Mouse (Mus musculus) gastrocnemius, adult 2 months (tissue): ENCODE measurements around the gene Depdc1b. TPM values are rescaled to one million over a fixed set of nuclear protein-coding genes. Genes with fewer than 3 reads are reported as not detected.

Experiments
- DNase-seq: peaks from one replicate; pipeline ENCODE4 v3.0.0; 2022
- H3K27ac ChIP-seq: fragments of 200-600 bp; 2 replicates; pipeline ENCODE4 v1.8.1; 2022; ENCODE audit warnings: mild to moderate bottlenecking
- H3K4me3 ChIP-seq: fragments of 200-600 bp; 2 replicates; pipeline ENCODE4 v1.8.1; 2022; ENCODE audit warnings: mild to moderate bottlenecking, moderate library complexity
- CTCF ChIP-seq: fragments of 200-600 bp; IDR thresholded peaks from 2 replicates; pipeline ENCODE4 v1.8.1; 2022; ENCODE audit warnings: antibody characterized with exemption, mild to moderate bottlenecking, moderate library complexity
- intact Hi-C: fragments of 180-260 bp; cut with DNase I; formaldehyde crosslinking; loops from one replicate; pipeline ENCODE4 v1.15.1; 2025
- total RNA-seq, 2 experiments: library from RNA; stranded (reverse); gene quantifications; 2 replicates each; pipeline ENCODE4 v1.2.3; 2021

Depdc1b gene
- total RNA-seq, 2 experiments from 2014 or later, result not detected

GRCm38 (mm10) chr13:108341585-108341984 is 25.5 kb downstream of the Depdc1b start:
- no peak overlapping the region for H3K4me3 ChIP-seq
- DNase-seq, result no peak
- no peak overlapping the region for H3K27ac ChIP-seq
- intact Hi-C loops, result no loop called here
- peak; percentile 38 for TF ChIP-seq CTCF

GRCm38 (mm10) chr13:108345756-108346155 is 29.6 kb downstream of the Depdc1b start:
- Histone ChIP-seq H3K27ac (no peak overlapping the region), H3K4me3 (no peak overlapping the region)
- intact Hi-C loops, result loop anchor here (5.0 kb wide), 1 partner anchor 867 kb away; no protein-coding TSS in a partner anchor
- DNase-seq, result no peak
- no peak for TF ChIP-seq CTCF

- TF ChIP-seq CTCF, result peak; percentile 51
- no peak overlapping the region for H3K27ac ChIP-seq
- no peak overlapping the region for H3K4me3 ChIP-seq
- intact Hi-C loops, result loop anchor here (5.0 kb wide), 1 partner anchor 865 kb away; no protein-coding TSS in a partner anchor
- no peak for DNase-seq
Measured at GRCm38 (mm10) chr13:108347016-108347415, 30.9 kb downstream of the Depdc1b start.

DNA sequence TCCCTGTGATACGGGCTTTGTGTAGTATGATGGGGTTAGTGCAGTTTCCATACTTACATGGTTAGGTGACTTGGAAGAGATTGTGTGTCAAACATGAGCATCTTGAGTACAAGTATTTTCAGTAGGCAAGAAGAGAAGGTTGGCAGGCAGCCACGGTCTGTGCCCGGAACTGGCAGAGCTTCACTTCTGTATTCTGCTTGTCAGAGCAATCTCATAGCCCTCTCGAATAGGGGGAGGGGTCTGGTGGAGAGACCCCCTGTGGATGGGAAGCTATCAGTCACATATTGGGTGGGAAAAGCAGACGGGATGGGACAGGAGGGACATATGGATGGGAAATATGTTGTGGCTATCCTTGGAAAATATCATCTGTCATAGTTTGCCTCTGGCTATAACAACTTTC is 33.5 kb downstream of the Depdc1b start:
- no peak overlapping the region for H3K27ac ChIP-seq
- no peak overlapping the region for H3K4me3 ChIP-seq
- intact Hi-C loops, result loop anchor here (5.0 kb wide), 1 partner anchor 863 kb away; no protein-coding TSS in a partner anchor
- TF ChIP-seq CTCF, result no peak
- peak; percentile 28 for DNase-seq

GRCm38 (mm10) chr13:108353781-108354180 is 37.6 kb downstream of the Depdc1b start:
- intact Hi-C loops, result no loop called here
- no peak overlapping the region for H3K27ac ChIP-seq
- no peak; the same call in 1 of the 2 replicates for TF ChIP-seq CTCF
- no peak overlapping the region for H3K4me3 ChIP-seq
- no peak for DNase-seq

DNA sequence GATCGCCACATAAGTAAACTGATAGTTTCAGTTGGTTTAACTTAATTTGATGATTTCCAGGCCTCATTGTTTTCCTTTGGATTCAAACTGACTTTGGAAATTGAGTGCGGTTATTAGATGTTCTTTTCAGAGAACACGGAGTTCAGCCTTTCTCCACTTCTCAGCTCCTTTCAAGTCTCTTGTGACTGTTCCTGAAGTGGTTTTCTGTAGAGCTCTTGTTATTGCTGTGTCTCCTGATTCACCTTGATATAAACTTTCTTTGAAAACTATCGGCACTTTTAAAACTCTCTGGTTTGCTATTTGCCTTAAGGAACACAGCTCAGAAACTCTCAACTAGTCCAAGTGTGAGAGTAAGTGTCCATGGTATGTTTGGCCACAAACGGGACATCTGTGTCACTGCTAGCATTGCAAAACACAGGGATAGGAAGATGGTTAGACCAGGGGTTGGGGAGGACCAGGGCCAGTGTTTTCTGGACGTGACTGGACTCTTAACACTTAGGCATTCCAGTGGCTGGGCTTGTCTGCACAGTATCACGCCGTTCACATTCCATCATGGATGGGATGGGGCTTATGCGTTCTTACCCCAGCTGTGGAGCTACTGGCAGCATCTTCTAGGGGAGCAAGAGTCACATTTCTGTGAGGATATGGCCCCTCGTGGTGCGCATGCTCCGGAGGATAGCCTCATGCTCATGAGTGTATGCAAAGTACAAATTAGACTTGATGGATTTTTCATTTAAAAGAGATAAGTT is 38.8 kb downstream of the Depdc1b start:
- Histone ChIP-seq H3K4me3 (no peak overlapping the region), H3K27ac (no peak overlapping the region)
- no peak for DNase-seq
- intact Hi-C loops, result no loop called here
- TF ChIP-seq CTCF, result no peak

DNA sequence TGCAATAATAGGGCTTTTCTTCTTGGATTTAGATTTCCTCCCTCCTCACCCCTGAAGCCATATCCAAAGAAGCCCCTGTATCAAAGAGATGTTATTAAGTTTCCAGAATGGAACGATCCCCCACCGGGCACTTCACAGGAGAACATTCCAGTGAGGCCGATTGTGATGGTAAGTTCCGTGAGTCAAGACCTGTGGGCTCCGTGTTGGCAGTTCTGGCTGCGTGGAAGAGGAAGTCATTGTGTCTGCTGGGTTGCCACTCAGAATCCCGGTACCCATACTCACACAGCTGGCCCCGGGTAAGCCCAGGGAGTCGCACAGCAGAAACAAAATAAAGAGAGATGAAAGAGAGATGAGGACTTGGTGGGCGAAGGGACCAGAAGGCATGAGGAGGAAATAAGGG is 41.2 kb downstream of the Depdc1b start:
- no peak for TF ChIP-seq CTCF
- Histone ChIP-seq H3K27ac (no peak overlapping the region), H3K4me3 (no peak overlapping the region)
- intact Hi-C loops, result no loop called here
- DNase-seq, result no peak

- Histone ChIP-seq H3K4me3 (no peak overlapping the region), H3K27ac (no peak overlapping the region)
- intact Hi-C loops, result no loop called here
- DNase-seq, result no peak
- TF ChIP-seq CTCF, result no peak
Measured at GRCm38 (mm10) chr13:108358228-108358627, 42.1 kb downstream of the Depdc1b start.

- no peak for TF ChIP-seq CTCF
- no peak overlapping the region for H3K27ac ChIP-seq
- no peak overlapping the region for H3K4me3 ChIP-seq
- no peak for DNase-seq
- intact Hi-C loops, result no loop called here
Measured at GRCm38 (mm10) chr13:108367496-108367895, 51.4 kb downstream of the Depdc1b start.

- Histone ChIP-seq H3K4me3 (no peak overlapping the region), H3K27ac (no peak overlapping the region)
- intact Hi-C loops, result no loop called here
- DNase-seq, result no peak
- no peak for TF ChIP-seq CTCF
Measured at GRCm38 (mm10) chr13:108370241-108370941, 54.3 kb downstream of the Depdc1b start.

- DNase-seq, result no peak
- intact Hi-C loops, result no loop called here
- no peak overlapping the region for H3K4me3 ChIP-seq
- no peak overlapping the region for H3K27ac ChIP-seq
- TF ChIP-seq CTCF, result no peak
Measured at GRCm38 (mm10) chr13:108371352-108371921, 55.3 kb downstream of the Depdc1b start.

DNA sequence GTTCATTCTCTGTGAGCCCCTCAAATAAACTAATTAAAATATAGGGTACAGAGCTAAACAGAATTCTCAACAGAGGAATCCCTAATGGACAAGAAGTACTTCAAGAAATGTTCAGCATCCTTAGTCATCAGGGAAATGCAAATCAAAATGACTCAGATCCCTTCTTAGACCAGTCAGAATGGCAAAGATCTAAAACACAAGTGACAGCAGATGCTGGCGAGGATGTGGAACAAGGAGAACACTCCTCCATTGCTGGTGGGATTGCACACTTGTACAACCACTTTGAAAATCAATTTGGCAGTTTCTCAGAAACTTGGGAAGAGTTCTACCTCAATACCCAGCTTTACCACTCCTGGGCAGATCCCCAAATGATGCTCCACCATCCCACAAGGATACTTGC is 57.1 kb downstream of the Depdc1b start:
- no peak for DNase-seq
- Histone ChIP-seq H3K4me3 (no peak overlapping the region), H3K27ac (no peak overlapping the region)
- TF ChIP-seq CTCF, result no peak
- intact Hi-C loops, result no loop called here

- Histone ChIP-seq H3K27ac (no peak overlapping the region), H3K4me3 (no peak overlapping the region)
- intact Hi-C loops, result no loop called here
- TF ChIP-seq CTCF, result no peak
- no peak for DNase-seq
Measured at GRCm38 (mm10) chr13:108376637-108377036, 60.5 kb downstream of the Depdc1b start.
